Mouse (Mus musculus): Measurements from ENCODE around the gene Kdm2a.

Gene Kdm2a

DNA sequence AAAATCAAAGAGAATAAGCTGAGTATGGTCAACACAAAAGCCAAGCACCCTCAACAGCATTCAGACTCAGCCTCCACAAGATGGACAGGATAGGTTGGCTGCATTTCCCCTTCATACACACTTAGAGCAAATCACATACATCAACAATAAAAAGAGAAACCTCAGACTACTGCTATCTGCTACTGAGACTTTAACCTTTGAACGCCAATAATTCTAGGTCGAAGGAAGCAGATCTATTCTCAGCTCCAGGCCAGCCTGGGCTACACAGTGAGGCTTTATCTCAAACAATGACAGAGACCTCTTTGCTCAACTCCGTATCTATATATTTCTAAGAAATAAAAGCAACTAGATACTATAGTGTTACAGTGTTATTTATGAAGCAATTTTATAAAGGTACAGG lies 66.8 kb downstream of the Kdm2a start:
- in situ Hi-C loops (cut with MboI, MseI): no loop called here

DNA sequence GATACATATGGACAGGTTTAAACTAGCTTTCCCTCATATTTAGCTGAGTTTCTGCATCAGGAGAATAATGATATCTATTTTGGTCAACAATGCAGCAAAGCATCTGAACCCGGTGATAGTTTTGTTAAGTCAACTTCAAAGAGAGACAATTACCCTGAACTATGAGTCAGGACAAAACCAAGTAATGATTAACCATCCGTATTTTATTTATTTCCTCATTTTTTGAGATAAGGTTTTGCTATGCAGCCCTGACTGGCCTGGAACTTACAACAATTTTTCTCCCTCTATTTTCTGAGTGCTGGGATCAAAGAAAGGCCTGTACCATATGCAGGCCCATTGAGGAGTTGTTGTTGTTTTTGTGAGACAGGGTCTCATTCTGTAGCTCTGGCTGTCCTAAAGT lies 67.5 kb downstream of the Kdm2a start:
- in situ Hi-C loops (cut with MboI, MseI): no loop called here

DNA sequence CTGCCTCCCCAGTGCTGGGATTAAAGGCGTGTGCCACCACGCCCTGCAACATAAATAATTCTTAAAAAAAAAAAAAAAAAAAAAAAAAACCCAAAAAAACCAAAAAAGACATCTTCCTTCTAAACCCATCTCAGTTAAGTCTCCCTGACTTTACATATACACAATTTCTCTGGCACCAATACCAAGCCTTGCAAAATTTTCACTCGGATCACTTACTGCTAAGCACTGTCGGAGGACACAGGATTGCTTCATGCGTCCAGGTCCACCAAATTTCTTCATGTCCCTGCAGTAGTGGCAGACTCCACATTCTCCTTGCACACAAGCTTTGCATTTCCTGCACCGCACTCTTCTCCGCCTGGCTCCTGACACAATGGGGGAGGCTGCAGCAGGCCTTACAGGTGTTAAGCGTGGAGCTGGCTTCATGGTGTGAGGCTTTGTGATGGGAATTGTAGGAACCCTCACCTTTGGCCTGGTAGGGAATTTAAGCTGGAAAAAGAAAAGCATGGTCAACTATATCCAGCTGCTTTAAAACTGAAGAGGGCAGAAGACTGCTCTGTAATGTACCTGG lies 69.3 kb downstream of the Kdm2a start:
- in situ Hi-C loops (cut with MboI, MseI): no loop called here

DNA sequence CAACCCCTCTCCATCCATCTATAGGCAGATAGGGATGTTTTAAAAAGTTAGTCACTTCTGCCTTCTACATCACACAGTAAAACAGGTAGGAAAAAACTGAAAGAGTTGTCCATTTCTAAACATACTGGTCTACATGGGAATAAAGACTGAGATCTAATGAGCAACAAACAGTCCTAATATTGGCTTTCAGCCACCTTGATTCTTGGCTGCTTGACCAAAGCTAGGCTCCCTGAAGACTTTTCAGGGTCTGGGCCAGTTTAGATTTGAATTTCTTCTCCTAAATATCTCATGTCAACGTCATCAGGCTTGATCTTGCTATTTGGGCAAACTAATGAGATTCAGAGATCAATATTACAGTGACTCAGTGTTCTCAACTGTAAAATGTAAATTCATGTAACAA lies 71.2 kb downstream of the Kdm2a start:
- in situ Hi-C loops (cut with MboI, MseI): no loop called here

DNA sequence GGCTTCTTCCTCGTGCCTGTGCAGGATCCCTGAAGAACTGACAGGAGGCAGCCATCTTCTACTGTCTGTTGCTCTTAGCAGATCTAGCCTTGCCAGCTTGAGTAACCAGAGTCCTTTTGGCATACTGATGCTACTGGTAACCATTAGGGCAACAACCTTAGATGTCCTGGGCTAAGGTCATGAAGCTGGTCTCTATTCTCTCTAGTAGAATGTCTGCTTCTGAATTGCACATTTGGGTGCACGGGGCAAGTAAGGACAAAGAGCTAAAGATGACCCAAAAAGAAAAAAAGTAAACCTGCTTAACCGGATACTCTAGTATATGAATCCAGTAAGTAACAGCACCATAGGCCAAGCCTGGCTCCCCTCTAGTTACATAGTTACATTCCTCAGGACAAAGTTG lies 72.0 kb downstream of the Kdm2a start:
- in situ Hi-C loops (cut with MboI, MseI): no loop called here

DNA sequence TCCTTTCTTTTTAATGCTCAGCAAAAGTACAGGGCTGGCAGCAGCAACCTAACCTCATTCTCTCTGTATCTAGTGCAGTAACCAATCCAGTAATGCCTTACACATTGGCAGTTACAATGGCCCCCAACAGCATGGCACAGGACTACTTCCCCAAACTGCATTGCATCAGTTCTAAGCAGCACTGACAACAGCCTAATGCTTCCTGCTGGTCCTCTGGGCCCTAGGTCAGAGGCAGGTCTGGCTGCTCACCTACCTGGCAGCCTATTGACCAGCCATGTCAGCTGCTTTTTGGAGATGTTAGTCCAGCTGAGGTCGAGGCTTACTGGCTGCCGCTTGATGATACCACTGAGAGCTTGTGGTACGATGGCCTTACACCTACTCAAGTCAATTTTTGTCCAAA lies 76.0 kb downstream of the Kdm2a start:
- in situ Hi-C loops (cut with MboI, MseI): loop anchor here in 1 of 2 experiments (5.0 kb wide), 1 partner anchor 35 kb away; no protein-coding TSS in a partner anchor

DNA sequence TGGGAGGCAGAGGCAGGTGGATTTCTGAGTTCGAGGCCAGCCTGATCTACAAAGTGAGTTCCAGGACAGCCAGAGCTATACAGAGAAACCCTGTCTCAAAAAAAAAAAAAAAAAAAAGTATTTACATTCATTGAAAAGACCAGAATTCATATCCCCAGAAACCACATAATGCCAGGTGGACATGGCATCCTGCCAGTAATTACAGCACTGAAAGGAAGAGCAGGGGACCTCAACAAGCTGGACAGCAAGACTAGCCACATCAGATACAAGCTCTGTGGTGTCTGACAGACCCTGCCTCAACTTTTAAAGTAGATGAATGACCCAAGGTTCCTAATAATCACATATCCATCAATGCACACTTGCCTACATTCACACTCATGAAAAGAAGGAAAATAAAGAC lies 76.5 kb downstream of the Kdm2a start:
- in situ Hi-C loops (cut with MboI, MseI): loop anchor here in 1 of 2 experiments (5.0 kb wide), 1 partner anchor 36 kb away; no protein-coding TSS in a partner anchor

DNA sequence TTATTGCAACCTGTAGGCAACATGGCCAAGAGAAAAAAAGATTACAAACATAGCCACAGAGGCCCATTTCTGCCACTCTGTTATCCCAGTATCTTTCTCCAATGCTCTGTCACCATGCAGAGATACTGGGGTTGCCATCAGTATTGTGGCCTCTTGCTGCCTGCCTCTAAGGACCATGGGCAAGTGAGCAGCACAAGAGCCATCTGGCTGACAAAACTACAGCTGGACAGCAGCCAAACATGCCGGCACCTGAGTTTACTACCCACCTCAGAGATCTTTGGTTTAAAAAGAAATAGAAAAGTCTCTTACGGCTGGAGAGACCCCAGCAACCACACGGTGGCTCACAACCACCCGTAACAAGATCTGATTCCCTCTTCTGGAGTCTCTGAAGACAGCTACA lies 78.8 kb downstream of the Kdm2a start:
- in situ Hi-C loops (cut with MboI, MseI): no loop called here

DNA sequence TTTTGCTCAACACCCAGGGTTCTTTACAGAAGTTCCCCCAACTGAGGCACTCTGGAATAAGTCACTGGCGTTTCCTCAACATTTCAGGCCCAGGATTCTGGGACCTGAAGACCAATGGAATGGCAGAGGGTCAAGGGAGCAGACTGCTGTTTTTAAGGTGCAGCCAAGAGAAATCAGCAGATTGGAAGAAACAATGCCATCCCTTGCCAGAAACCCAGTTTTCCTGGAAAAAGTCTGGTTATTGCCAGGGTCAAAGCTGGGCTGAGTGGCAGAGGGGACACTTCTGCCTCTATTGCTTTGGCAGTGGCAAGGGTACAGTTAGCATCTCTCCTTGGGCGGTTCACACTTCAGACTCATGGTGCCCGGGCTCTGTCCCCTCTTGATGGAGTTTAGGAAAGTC lies 80.9 kb downstream of the Kdm2a start:
- in situ Hi-C loops (cut with MboI, MseI): no loop called here

DNA sequence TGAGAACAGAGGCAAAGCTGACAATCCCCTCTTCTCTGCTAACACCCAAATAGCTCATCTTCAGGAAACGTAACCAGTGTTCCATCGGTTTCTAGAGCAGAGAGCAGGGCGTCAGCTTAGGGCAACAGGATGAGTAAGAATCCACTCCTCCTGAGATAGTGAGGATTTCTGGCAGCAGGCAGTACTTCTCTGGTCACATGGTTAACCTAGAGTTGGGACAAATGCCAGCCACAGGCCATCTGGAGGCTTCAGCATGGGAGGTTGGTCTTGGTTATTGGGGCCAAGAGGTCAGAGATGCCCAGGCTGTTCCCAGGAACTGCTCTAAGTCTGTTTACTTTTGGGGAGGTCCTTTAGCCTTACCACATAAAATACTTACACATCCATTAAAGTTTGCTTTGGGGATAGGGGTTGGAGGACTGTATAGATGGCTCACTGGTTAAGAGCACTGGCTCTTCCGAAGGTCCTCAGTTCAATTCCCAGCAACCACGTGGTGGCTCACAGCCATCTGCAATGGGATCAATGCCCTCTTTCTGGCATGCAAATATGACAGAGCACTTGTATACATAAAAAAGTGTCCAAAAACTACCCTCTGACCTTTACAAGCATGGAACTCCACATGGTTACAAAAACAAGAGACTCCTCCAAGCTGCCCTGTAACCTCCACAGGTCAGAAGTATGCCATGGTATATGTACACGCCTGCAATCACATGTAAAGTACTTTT lies 82.7 kb downstream of the Kdm2a start:
- in situ Hi-C loops (cut with MboI, MseI): no loop called here

DNA sequence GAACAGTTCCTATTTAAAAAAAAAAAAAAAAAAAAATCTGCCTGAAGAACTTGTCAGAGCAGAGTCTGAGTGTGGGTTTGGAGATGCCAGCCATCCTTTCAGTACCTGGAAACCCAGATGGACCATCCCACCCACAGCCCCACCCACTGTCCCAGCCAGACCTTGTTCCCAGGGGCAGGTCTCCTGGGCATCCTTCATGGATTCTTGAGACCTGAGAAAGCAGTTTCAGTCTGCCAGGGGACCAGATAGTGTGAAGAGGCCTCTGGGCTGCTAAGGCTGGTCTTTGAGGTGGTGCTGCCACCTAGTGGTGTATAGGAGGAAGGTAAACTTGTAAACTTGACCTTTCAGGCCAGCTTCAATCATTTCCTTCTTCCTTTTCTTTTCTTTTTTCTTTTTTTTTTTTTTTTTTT lies 88.3 kb downstream of the Kdm2a start:
- in situ Hi-C loops (cut with MboI, MseI): loop anchor here (5.0 kb wide), 1 partner anchor 42 kb away; the partner anchor contains the start of gene Ssh3 (in 2 of the 2)

DNA sequence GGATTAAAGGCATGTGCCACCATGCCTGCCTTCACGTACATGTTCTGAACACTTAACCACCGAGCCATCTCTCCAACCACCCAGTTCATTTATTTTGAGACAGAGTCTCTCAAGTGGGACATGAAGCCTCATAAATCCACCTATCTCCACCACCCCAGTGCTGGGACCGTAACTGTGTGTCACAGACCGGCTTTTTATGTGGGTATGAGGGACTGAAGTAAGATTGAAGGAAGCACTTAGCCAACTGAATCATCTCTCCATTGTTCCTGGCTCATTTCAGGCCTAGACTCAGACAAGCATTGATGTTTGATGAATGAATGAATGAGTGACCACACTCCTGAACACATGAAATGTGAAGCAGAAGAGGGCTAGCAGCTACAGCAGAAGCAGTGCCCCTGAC lies 88.8 kb downstream of the Kdm2a start:
- in situ Hi-C loops (cut with MboI, MseI): no loop called here

DNA sequence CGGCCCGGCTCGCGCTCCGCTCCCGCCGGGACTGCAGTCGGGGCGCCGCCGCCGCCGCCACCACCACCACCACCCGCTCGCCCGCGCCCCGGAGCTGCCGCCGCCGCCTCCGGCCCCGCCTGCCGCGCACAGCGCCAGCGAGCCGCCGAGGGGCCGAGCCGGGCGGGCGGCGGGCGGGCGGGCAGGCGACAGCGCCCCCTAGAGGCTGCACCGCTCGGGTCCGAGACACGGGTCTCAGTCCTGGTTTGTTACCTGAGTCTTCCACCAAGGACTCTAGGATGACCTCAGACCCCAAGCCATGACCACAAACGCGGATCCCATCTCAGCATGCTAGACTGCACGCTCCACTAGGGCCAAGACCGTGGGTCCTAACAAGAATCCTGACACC lies 91.9 kb downstream of the Kdm2a start, which contains the start of gene Grk2:
TSS of gene Grk2 (minus strand) at position 33 of the 388 bp plus-strand sequence.
- in situ Hi-C loops (cut with MboI, MseI): no loop called here

DNA sequence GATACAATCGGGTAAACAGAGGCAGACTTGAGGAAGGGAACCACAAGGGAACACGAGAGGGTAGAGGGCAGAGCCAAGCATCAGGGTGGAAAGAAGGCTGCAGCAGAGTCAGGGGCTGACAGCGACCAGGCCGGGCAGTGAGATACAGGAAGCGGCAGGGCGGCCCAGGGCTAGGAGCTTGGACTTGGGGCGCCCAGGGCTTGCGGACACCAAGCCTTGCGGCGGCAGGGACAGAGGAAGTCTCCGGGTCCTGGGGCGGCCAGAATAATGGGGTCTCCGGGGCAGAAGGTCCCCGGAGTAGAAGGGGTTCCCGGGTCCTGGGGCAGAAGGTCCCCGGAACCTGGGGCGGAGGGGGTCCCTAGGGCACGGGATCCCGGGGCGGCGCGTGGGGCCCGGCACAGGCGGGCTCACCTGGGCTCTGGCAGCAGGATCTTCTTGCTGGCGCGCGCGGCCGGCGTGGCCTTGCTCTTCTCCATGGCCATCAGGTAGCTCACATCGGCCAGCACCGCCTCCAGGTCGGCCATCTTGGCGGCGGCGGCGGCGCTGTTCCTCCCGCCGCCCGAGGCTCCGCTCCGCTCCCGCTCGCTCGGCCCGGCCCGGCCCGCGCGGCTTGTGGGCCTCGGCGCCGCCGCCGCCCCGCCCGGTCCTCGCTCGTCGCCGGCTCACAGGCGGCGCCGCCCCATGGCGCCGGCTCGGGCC lies 92.4 kb downstream of the Kdm2a start:
- in situ Hi-C loops (cut with MboI, MseI): no loop called here

DNA sequence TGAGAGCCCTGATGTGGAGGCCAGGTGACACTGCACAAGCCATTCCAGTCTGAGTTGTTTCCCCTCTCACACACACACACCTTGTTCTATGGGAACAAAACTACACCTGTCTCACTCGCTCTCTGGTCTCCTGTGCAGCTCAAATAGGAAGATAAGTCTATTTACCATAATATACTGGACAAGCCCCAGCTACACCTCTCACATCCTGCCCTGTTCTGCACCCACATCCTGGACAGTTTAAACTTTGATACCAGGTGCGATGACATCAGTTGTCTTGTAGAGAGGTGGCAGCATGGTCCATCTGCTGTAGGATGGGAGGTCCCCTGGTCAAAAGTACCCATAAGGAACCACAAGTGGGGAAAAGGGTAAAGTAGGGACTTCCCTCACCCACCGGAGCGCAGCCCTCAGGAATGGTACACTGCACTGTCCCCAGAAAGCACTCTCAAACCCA lies 93.2 kb downstream of the Kdm2a start:
- in situ Hi-C loops (cut with MboI, MseI): no loop called here

DNA sequence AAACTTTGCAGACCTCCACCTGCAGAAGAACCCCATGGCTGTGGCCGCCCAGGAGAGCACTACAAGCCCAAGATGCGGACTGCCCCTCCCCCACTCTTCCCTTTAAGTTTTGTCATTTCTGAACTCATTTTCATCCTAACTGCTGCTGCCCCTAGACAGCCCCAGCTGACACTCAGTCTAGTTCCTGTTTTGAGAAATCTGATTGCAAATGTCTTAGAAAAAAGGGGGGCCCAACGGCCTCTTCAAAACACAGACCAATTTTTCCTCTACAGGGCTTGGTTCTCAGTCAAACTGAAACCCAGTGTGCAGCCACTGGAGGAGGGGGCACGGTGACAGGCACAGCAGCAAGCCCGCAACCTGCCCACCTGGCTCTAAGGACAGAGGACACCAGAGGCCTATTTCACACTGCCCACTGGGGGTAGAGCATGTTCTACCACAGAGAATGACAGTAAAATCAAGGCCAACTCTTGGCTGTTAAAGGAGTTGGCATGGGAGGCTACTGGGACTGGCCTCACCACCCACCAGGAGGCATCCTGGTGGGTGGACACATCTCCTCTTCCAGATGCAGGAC lies 93.7 kb downstream of the Kdm2a start:
- in situ Hi-C loops (cut with MboI, MseI): no loop called here

DNA sequence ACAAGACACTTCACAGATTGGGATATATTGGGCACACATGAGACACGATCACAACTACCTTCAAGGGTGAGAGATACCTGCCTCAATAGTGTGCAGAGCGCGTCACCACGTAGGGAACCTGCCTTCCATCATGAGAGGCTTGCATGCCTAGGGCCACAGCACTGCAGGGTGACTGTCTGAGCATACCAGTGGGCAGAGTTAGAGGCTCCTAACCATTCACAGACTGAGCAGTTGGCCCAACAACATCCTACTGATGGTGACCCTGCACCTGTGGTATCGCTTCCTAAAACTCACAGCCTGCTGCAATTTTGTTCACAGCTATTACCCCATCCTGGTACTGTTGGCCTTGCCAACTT lies 94.5 kb downstream of the Kdm2a start:
- in situ Hi-C loops (cut with MboI, MseI): no loop called here

DNA sequence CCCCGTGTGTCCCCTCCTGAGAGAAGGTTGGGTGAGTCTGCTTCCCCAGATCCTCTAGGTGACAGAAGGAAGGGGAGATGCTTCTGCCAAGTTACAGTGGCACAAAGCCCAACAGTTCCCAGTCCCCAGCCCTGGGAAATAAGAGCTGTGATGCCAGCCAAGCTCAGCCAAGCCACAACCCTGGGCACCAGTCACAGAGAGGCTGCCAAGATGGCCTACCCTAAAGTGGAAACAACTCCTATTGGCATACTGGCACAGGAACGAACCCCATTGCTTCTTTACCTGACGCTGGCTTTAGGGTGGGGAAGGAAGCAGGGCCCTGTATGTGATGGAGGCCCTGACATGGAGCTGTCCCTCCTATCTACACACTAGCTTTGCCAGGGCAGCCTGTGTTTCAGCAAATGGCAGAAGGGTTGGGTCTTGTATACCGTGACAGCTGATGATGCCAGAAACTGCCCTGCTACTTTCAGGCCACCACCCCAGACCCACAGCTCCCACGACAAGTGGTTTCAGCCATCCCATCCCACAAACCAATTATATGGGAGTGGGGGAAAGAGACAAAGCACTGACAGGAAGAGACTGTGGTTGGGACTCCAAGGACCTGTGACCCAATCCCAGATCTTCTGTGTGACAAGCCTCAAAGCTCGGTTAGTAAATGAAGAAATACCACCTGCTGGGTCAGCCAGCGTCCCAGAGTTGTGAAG lies 95.0 kb downstream of the Kdm2a start:
- in situ Hi-C loops (cut with MboI, MseI): no loop called here

DNA sequence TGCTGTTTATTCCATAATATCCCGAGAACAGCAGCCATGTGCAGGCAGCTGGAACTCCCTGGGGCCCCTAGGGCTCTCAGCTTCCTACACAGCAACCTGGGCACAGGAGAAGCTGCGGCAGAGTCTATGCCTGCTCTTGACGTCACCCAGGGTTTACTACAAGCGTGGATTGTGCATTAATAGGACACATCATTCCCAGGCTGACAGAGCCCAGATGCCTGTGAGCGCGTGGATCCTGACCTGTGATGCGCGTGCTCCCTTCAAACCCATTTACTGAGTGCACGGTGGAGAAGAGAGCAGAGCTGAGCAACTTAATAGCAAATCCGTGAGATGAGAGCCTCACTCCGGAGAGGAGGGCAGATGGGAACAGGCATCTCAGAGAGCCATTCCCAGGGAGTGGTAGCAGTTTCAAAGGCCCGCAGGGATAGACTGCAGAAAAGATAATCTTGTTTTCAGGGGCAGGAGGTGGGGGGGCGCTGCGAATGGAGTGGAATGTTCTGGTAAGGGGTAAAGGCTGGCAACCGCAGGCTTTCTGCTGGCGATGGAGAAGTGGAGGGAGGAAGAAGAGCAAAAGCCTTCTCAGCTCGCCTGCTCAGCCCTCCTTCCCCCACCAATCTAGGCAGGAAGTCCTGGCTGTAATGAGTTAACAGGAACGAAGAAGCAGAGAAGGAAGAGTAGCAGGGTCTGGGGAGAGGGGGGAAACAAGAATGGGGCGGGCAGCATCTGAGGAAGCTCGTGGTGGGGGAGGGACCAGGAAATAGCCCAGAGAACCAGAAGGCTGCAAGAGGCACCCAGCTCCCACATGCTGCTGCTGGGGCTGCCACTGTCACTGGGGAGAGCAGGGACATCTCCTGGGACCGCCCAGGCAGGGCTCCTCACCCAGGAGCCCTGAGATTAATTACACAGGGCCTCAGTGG lies 96.1 kb downstream of the Kdm2a start:
- in situ Hi-C loops (cut with MboI, MseI): no loop called here

DNA sequence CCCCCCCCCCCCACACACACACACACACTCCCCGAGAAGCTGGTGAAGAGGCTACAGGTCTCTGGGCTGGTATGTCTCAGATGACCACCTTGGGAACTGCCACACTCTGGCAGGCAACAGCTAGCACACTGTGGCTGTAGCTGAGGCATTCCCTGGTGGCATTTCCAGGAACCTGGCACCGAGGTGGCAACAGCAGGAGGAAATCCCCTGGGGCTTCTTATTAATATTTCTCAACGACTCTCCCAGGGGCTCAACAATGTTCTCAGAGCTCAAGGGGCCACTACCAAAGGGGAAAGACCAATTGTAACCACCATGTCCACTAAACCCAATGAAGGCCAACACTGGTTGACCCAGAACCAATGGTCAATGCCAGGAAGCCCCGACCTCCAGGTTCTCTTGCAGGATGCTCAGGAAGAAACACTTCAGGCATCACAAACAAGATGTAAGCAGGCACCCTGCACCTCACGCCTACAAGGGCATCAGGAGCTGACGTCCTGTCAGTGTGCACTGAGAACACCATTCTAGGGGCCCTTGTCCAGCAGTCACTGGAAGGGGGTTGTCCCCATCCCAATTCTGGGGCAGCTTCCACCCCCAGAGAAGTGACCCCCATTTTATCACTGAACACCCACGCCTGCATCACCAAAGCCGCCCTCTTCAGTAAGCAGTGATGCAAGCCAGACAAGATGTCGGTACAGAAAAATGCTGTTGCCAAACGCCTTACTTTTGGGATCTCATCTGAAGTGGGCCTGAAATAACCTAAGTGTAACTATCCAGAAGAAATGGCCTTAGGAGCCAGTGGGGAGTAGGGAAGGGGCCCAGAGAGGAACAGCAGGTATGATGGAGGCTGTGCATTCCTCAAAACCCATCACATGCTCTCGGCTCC lies 97.0 kb downstream of the Kdm2a start:
- in situ Hi-C loops (cut with MboI, MseI): no loop called here
